Mouse (Mus musculus) WW6 (cell line): Measurements from ENCODE around the gene Stard13.

Experiments
- DNase-seq: peaks from one replicate; pipeline ENCODE4 v3.0.0-alpha.2; 2013; ENCODE audit warnings: low read depth, low spot score

Gene Stard13

DNA sequence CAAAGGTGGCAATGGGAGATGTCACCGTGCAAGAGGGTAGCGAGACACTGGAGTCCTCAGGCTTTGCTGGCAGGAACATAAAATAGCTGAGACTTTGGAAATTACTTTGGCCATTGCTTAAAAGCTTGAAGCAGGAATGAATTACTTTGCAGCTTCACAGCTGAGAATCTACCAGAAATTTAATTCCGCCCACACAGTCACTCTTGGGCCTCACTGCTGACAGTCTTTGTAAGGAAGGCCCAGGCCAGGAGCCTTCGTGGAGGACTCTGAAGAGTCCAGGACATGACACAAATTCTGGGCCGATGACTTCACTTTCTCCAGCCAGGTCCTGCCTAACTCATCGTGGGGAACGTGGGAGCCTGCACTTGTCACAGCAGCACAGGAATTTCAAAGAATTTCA, 211.6 kb downstream of the Stard13 start:
- DNase-seq: no peak

DNA sequence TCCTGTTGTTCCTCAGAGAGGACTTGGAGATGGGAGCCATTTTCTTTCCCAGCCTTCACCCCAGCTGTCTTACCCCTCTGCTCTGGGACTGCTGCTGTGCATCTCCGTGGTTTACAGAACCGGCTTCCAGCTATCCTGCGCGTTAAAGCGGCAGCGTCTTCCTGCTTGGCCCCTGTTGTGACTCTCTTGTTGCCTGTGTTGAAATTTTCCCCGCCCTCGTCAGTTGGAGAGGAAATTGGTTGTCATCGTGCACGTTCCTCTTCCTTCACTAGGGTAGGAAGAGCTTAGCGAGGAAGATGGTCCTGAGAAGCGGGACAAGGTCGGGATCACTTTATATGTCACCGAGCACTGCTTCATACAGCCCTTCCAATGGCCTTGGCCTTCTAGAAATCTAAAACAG, 212.8 kb downstream of the Stard13 start:
- no peak for DNase-seq

DNA sequence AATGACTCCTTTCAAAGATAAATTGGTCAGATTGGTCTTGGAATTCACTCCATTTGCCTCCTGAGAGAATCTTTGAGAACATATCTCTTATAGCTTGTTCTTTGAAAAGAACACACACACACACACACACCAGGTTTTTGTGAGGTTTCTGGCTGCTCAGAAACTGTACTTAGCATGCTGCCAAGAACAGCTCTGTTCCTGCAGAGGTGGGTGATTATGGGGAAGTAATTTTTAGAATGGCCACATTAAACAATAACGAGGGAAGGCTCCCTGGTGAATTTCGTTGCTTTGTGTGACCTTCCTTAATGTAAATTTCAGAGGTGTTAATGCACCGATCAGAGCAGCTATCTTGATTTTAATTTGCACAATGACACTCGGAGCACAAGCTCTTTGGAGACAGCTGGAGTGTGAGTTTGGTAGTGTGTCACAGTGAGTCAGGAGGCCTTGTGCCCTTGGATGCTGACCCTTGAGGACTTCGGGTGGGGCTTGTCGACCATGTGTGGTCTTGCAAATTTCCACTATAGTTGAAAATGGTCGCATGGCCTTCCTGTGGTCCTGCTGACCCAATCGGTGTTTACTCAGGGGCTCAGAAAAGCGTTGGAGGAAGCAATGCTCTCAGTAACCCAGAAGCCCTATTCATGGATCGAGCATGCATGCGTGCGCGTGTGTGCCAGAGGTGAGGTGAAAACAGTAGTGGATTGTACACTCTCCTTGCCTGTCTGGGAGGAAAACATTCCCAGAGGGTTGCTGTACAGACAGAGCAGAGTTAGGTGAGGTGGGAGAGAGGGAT, 213.4 kb downstream of the Stard13 start:
- DNase-seq: no peak

DNA sequence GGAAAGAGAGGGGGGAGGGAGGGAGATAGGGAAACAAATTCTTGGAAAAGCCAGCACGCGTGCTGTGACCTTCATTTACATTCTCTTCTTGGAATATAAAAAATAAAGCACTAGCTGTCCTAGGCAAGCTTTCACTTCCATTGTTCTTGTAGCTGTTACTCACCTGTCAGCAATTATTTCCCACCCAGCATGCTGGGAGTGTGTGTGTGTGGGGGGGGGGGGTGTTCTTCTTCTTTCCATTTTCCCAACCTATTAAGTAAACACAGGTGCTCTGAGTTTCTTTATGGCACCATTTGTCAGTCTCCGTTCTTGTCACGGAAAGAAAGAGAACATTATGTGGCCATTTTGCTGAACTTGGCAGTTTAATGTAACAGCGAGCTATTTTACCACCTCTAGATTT, 214.7 kb downstream of the Stard13 start:
- no peak for DNase-seq

DNA sequence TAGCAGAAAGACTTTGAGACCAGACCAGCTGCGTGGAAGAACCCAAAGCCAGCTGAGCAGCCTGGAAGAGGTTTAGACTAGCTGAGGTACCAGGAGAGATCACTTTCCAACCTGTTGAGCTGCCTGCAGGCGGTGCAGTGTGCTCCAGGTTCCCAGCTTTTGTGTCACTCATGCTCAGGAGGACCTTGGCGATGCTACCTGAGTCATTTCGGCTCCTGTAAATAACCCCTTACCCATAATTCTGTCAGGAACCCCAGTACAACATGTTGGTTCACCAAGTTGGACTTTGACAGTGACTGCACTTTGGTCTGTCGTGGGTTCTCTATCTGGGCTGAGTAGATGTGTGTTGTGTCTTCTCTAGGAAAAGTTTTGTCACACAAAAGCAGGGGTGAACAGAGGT, 215.2 kb downstream of the Stard13 start:
- DNase-seq: no peak

DNA sequence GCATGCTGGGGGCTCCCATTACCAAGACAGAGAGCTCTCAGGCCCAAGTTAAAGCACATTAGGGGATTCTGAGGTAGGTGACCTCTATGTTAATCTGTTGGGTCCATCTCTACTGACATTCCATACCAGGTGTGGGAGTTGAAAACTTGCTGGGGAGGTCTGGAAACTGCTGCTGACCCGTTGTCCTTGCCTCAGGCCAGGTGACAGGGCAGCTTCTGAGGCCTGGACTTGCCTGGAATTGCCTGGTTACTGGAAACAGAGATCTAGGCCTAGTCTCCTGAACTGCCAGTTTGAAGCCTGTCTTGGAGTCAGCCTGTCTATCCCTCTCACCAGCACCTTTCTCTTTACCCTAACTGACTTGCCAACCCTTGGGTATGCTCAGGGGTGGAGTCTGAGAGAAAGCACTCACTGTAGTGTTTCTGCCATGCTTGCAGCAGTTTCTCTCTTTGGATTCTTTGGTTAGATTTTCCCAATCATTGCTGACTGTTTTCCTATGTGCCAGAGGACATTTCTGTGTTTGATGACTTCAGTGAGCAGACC, 229.3 kb downstream of the Stard13 start:
- DNase-seq: no peak

DNA sequence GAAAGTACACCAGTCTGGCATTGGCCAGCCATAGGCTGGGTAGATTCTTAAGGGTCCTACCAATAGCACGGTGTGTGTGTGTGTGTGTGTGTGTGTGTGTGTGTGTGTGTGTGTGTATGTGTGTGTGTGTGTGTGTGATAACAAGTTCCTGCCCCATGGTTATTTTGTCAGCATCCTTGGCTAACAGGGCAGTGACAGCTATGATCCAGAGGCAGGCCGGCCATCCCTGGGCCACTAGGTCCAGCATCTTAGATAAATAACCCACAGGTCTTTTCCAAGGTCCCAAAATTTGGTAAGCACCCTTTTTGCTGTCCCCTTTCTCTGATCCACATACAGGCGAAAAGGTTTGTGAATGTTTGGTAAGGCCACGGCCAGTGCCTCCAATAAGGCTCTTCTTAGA, 231.6 kb downstream of the Stard13 start:
- no peak for DNase-seq

DNA sequence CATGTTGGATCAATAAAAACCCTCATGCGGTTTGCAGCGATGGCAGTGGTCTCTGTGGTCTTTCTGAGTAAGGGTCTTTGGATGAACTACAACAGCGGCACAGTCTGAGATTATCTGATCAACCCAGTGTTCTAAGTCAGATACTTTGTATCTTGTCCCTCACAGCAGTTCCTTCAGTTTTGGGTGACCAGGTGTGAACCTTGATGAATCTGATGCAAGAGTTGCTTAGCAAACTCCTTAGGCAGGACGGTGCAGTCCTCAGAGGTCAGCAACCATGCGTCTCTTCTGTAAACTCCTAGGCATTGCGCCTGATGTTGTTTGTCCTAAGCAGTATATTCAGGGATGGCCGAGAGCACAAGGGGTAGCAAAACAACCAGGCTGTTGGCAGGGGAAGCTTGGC, 232.5 kb downstream of the Stard13 start:
- DNase-seq: no peak

DNA sequence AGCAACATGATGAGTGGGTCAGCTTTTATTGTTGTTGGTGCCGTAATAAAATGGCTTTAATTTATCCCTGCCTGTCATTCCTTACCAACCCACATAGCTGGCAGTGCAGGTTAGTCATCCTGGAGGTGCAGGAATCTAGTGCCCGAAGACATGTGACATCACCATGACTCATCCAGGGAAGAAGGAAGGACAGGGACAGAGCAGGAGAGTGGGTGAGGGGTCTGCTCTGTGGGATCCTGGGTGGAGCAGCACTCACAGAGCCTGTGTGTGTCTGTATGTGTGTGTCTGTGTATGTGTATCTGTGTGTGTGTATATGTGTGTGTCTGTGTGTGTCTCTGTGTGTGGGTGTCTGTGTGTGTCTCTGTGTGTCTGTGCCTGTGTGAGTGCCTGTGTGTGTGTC, 237.1 kb downstream of the Stard13 start:
- DNase-seq: no peak

DNA sequence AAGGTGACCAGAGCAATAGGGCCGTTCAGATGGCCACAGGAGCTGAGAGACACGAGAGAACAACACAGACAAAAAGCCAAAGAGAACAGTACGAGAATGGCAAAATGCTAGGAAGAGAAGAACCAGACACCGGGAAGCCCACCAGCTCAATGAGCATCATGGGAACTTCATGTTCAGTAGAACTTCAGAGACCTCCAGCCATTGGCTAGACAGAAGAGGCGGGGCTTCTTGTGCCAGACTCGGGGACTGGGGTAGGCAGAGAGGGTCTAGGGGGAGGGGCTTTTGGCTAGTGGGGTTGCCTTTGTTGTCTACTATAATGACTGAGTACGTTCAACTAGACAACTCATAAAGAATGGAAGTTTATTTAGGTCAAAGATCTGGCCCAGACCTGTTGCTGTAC, 239.5 kb downstream of the Stard13 start:
- DNase-seq: no peak
